Mouse (Mus musculus): ENCODE results near the gene Cdadc1. TPM values are rescaled to one million over a fixed set of nuclear protein-coding genes. Genes with fewer than 3 reads are reported as not detected.

The Cdadc1 gene
- polyA plus RNA-seq, 1 experiment, result 15.5 TPM

DNA sequence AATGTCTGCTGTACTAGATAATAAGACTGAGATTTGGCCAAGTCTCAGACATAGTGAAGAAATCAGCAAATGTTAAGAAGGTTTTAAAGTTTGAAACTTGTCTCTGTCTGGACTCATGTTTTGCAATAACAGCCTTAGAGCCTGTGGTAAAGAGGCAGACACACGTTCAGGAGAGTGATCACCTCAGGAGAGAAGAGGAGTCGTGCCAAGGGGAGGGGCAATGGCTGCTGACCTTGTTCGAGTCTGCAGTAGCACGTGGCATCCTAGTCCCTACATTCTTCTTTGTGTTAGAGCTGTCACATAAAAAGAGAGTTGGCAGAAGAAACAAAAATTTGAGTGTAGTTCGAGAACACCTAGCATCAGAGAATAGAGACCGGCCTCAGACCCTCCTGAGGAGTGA lies 57.0 kb downstream of the Cdadc1 start:
- TF ChIP-seq CTCF (IDR thresholded peaks at IDR 0.05; ENCODE audit: borderline replicate concordance, extremely low read depth, insufficient read depth, insufficient read length) (no peak), POLR2A (IDR thresholded peaks at IDR 0.05; ENCODE audit: borderline replicate concordance, extremely low read depth, insufficient read depth, insufficient read length, poor library complexity, severe bottlenecking) (no peak)
- no peak for DNase-seq (ENCODE audit: low read depth)

DNA sequence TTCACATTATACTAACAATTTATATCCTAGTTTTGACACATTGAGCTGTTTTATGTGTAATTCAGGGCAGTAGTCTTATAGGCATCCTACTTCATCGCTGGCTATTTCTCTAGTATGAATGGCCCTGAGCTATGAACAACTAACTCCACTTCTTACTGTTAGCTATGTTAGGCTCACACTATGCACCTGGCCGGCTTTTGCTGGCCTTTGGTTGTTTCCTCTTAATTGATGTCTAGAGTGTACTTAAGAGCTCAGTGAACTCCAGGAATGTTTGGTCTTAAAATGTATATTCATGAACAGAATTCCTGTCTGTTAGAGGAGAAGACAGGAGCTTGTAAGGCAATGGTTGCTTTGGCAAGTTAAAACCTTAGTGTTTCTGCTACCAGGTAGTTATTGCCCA lies 57.5 kb downstream of the Cdadc1 start:
- TF ChIP-seq CTCF (IDR thresholded peaks at IDR 0.05; ENCODE audit: borderline replicate concordance, extremely low read depth, insufficient read depth, insufficient read length) (no peak), POLR2A (IDR thresholded peaks at IDR 0.05; ENCODE audit: borderline replicate concordance, extremely low read depth, insufficient read depth, insufficient read length, poor library complexity, severe bottlenecking) (no peak)
- DNase-seq (ENCODE audit: low read depth), result no peak

DNA sequence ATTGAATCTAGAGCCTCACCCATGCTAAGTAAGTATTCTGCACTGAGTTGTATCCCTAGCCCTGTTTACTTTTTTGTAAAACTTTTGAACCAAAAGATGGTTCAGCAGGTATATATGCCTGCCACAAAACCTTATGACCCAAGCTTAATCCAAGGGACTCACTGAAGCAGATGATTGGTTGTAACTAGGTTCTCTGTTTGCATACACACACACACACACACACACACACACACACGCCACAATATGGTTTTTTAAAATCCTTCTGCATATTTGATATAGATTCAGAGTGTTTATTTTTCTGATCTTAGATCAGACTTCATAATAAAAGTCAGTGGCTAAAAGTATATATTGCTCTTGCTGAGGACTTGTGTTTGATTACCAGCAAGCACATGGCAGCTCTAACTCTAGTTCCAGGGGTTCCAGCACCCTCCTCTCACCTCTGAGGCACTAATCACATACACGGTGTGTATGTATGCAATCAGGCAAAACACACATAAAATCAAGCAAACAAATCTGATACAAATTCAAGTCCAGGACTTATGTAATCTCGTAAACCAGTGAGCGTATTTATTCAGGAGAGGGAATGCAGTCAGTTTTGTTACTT lies 59.8 kb downstream of the Cdadc1 start:
- TF ChIP-seq CTCF (IDR thresholded peaks at IDR 0.05; ENCODE audit: borderline replicate concordance, extremely low read depth, insufficient read depth, insufficient read length) (no peak), POLR2A (IDR thresholded peaks at IDR 0.05; ENCODE audit: borderline replicate concordance, extremely low read depth, insufficient read depth, insufficient read length, poor library complexity, severe bottlenecking) (no peak)
- no peak for DNase-seq (ENCODE audit: low read depth)

DNA sequence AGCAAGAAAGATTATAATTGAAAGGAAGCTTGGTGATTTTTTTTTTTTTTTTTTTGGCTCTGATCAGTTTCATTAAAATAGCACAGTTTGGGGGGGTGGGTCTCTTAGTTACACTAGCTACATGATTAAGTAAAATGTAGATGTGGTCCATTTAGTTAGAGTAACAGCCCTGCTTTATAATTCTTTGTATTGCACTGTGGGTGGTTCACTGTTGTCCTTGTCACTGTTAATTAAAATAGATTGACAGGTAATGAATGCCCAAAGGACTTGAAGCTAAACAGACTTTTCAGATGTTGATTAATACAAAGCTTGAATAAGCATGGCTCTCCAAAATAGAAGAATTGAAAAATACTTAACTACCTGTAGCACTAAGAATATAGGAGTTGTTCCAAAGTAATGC lies 63.9 kb downstream of the Cdadc1 start:
- DNase-seq (ENCODE audit: low read depth), result peak; percentile 73
- TF ChIP-seq POLR2A (IDR thresholded peaks at IDR 0.05; ENCODE audit: borderline replicate concordance, extremely low read depth, insufficient read depth, insufficient read length, poor library complexity, severe bottlenecking) (no peak), CTCF (IDR thresholded peaks at IDR 0.05; ENCODE audit: borderline replicate concordance, extremely low read depth, insufficient read depth, insufficient read length) (no peak)

DNA sequence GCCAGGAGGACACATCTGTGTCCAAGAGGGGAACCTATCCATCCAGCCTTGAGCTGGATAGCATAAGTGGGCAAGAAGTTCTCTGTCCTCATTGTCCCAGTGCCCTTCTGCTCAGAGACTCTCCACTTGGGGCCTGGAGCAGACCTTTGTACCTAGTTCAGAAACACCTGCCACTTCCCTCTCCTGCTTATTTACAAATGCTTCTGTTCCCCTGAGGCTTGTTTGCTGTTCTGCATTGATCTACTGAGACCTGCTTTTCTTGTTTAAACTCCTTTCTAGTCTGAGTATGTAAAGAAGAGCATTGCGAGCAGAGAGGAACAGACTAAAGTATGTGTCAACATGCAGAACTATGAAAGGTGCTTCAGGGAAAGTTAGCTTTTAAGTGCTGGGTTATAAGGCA lies 64.8 kb downstream of the Cdadc1 start:
- TF ChIP-seq CTCF (IDR thresholded peaks at IDR 0.05; ENCODE audit: borderline replicate concordance, extremely low read depth, insufficient read depth, insufficient read length) (no peak), POLR2A (IDR thresholded peaks at IDR 0.05; ENCODE audit: borderline replicate concordance, extremely low read depth, insufficient read depth, insufficient read length, poor library complexity, severe bottlenecking) (no peak)
- no peak for DNase-seq (ENCODE audit: low read depth)

DNA sequence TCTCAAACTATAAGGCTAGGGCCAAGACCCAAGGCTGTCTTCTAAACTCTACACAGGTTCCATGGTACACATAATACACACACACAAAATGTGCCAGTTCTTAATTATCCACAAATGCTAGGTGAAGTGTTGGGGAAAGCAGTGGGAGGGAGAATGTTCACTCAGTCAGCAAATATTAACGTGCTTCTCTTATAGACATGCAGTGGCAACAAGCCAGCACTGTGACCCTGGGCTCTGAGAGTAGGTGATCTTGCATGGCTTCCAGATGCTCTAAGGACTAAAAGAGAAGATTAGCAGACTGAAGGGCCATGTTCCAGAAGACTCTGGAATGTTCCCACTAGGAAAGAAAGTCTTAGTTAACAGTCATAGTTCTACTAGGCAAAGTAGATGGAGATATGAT lies 67.0 kb downstream of the Cdadc1 start:
- TF ChIP-seq POLR2A (IDR thresholded peaks at IDR 0.05; ENCODE audit: borderline replicate concordance, extremely low read depth, insufficient read depth, insufficient read length, poor library complexity, severe bottlenecking), result no peak
- TF ChIP-seq CTCF (IDR thresholded peaks at IDR 0.05; ENCODE audit: borderline replicate concordance, extremely low read depth, insufficient read depth, insufficient read length), result no peak

DNA sequence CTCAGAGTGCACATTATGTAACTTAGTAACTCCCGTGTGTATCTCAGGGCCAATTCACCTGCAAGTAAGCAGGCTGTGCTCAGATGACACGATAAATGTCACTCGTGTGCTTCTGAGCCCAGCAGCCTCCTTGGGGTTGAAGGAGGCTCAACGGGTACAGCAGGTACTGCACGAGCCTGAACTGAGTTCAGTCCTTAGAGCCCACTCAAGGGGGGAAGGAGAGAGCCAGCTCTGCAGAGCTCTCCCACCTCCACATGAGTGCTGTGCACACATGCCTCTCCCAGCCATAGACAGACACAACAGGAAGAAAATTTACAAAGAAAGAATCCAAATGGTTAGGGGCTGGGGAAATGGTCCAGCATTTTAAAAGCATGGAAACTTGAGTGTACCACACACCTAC lies 71.9 kb downstream of the Cdadc1 start:
- DNase-seq (ENCODE audit: low read depth), result no peak
- TF ChIP-seq CTCF (IDR thresholded peaks at IDR 0.05; ENCODE audit: borderline replicate concordance, extremely low read depth, insufficient read depth, insufficient read length) (no peak), POLR2A (IDR thresholded peaks at IDR 0.05; ENCODE audit: borderline replicate concordance, extremely low read depth, insufficient read depth, insufficient read length, poor library complexity, severe bottlenecking) (no peak)

More for the DNA sequence above, 67.0 kb downstream of the Cdadc1 start:
- DNase-seq (ENCODE audit: low read depth), result no peak

DNA sequence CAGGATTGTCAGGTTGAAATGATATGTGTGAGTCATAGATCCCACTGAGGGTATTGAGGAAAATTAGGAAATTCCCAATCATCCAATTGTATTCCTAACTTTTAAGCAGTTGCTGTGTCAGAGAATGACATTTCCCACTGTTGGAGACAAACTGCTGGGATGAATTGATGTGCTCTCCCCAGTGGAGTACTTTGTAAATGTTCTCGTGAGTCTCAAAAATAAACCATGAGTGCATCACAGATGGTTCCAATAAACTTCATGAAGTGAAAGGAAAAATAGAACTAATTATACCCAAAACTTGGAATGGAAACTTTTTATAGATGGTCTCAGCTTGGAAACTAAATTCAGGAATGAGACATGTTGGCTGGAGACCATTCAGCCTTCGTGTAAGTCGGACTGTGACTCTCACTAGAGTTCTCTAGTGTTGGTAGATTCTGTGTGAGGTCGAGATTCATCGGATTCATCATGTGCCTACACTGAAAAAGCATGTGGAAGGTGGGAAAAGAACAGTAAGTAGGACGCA lies 83.8 kb downstream of the Cdadc1 start:
- TF ChIP-seq POLR2A (IDR thresholded peaks at IDR 0.05; ENCODE audit: borderline replicate concordance, extremely low read depth, insufficient read depth, insufficient read length, poor library complexity, severe bottlenecking), result no peak
- DNase-seq (ENCODE audit: low read depth), result no peak

Other genes starting within 250 kb of the Cdadc1 start
- gene Phf11d, start 232.5 kb downstream of the Cdadc1 start, polyA plus RNA-seq (2012; rRNA removed), result 0.29 and 0.32 TPM in 2 replicates
- 0.92 and 1.1 TPM in 2 replicates for gene Phf11c, start 202.6 kb downstream of the Cdadc1 start, polyA plus RNA-seq (2012; rRNA removed)
- gene Setdb2, start 157.1 kb downstream of the Cdadc1 start, polyA plus RNA-seq (2012; rRNA removed), result 5.1 and 5.4 TPM in 2 replicates
- gene Cab39l, start 157.0 kb downstream of the Cdadc1 start, polyA plus RNA-seq (2012; rRNA removed), result 7.8 and 12.4 TPM in 2 replicates
- gene Shisa2, start 27.3 kb upstream of the Cdadc1 start, polyA plus RNA-seq (2012; rRNA removed), result 12.2 and 20.9 TPM in 2 replicates